Mouse (Mus musculus): ENCODE measurements around the gene Cep170b. TPM values are rescaled to one million over a fixed set of nuclear protein-coding genes. Genes with fewer than 3 reads are reported as not detected.

The Cep170b gene
- polyA plus RNA-seq, 1 experiment from 2014 or later: 25.0 TPM

- H3K4me3 ChIP-seq (replicated peaks): 0 out of 2 replicates have a peak overlapping the region, but pooled peaks have one; percentile 16
- H3K4me1 ChIP-seq: peaks cover 72% of the 10 kb centered on the region
- 29% methylated on average over 7 of the region's 7 CpGs for WGBS
- H3K36me3 ChIP-seq: no peaks in the 10 kb centered on the region
- H3K27ac ChIP-seq (replicated peaks): peak overlapping the region; percentile 67
- peak overlapping the region; percentile 33; the same call in 1 of the 2 replicates for H3K4me2 ChIP-seq (replicated peaks)
- H3K9me3 ChIP-seq (replicated peaks): no peaks in the 10 kb centered on the region
- no peak overlapping the region for H3K9ac ChIP-seq
- ATAC-seq (ENCODE audit: insufficient number of reproducible peaks, low FRiP score, low TSS enrichment, low read depth): no peak
- no peaks in the 10 kb centered on the region for H3K27me3 ChIP-seq
Measured at GRCm38 (mm10) chr12:112794356-112794816, 74.1 kb downstream of the Cep170b start.

GRCm38 (mm10) chr12:112794998-112795397 is 74.7 kb downstream of the Cep170b start:
- Histone ChIP-seq H3K4me3 (replicated peaks) (peak overlapping the region; percentile 16; the same call in 1 of the 2 replicates), H3K36me3 (no peaks in the 10 kb centered on the region), H3K27ac (replicated peaks) (peak overlapping the region; percentile 67; the same call in 1 of the 2 replicates), H3K9ac (no peak overlapping the region), H3K4me2 (replicated peaks) (peak overlapping the region; percentile 33), H3K27me3 (no peaks in the 10 kb centered on the region), H3K4me1 (peaks cover 74% of the 10 kb centered on the region), H3K9me3 (replicated peaks) (no peaks in the 10 kb centered on the region)
- 78% methylated on average over 5 of the region's 5 CpGs for WGBS
- no peak for ATAC-seq (ENCODE audit: insufficient number of reproducible peaks, low FRiP score, low TSS enrichment, low read depth)

GRCm38 (mm10) chr12:112795466-112796104 is 75.3 kb downstream of the Cep170b start:
- Histone ChIP-seq H3K27ac (replicated peaks) (peak overlapping the region; percentile 67; the same call in 1 of the 2 replicates), H3K4me1 (peaks cover 79% of the 10 kb centered on the region)

More at GRCm38 (mm10) chr12:112795466-112796104, 75.3 kb downstream of the Cep170b start:
- Histone ChIP-seq H3K9me3 (replicated peaks) (no peaks in the 10 kb centered on the region), H3K27me3 (peaks cover 1% of the 10 kb centered on the region; the same call in 1 of the 2 replicates), H3K36me3 (no peaks in the 10 kb centered on the region), H3K4me2 (replicated peaks) (peak overlapping the region; percentile 33), H3K9ac (no peak overlapping the region), H3K4me3 (replicated peaks) (peak overlapping the region; percentile 16; the same call in 1 of the 2 replicates)
- peak; percentile 48; the same call in 1 of the 2 replicates for ATAC-seq (ENCODE audit: insufficient number of reproducible peaks, low FRiP score, low TSS enrichment, low read depth)
- WGBS: 40% methylated on average over 18 of the region's 18 CpGs

Small RNA genes within 50 kb of the gene (microRNA-seq; reads per million reads assigned to microRNA genes)
- 1.2 reads per million for gene Mir6940 (ENCODE audit: borderline number of aligned reads)

Other genes starting within 250 kb of the Cep170b start
- 0.48 and 0.49 TPM in 2 replicates for gene A530016L24Rik, start 231.0 kb upstream of the Cep170b start, polyA plus RNA-seq (2015; fragmentation: Nextera tagmentation; extraction: Ambion mirVana)
- gene Tmem179, start 203.7 kb upstream of the Cep170b start, polyA plus RNA-seq (2015; fragmentation: Nextera tagmentation; extraction: Ambion mirVana): 0.45 TPM in 2 replicates
- gene Inf2, start 131.7 kb upstream of the Cep170b start, polyA plus RNA-seq (2015; fragmentation: Nextera tagmentation; extraction: Ambion mirVana): 5.8 and 6.7 TPM in 2 replicates
- gene Adssl1, start 100.4 kb upstream of the Cep170b start, polyA plus RNA-seq (2015; fragmentation: Nextera tagmentation; extraction: Ambion mirVana): 12.4 and 17.5 TPM in 2 replicates
- gene Siva1, start 75.8 kb upstream of the Cep170b start, polyA plus RNA-seq (2015; fragmentation: Nextera tagmentation; extraction: Ambion mirVana): 196 and 219 TPM in 2 replicates
- 84.9 and 112 TPM in 2 replicates for gene Akt1, start 45.6 kb upstream of the Cep170b start, polyA plus RNA-seq (2015; fragmentation: Nextera tagmentation; extraction: Ambion mirVana)
- gene Zbtb42, start 41.6 kb upstream of the Cep170b start, polyA plus RNA-seq (2015; fragmentation: Nextera tagmentation; extraction: Ambion mirVana): 4.8 and 5.6 TPM in 2 replicates
- gene Pld4, start 40.2 kb downstream of the Cep170b start, polyA plus RNA-seq (2015; fragmentation: Nextera tagmentation; extraction: Ambion mirVana): 13.4 and 15.3 TPM in 2 replicates
- 8.5 and 10.3 TPM in 2 replicates for gene Ahnak2, start 82.2 kb downstream of the Cep170b start, polyA plus RNA-seq (2015; fragmentation: Nextera tagmentation; extraction: Ambion mirVana)
- gene Clba1, start 88.5 kb downstream of the Cep170b start, polyA plus RNA-seq (2015; fragmentation: Nextera tagmentation; extraction: Ambion mirVana): 10.9 and 16.5 TPM in 2 replicates
- gene Cdca4, start 109.0 kb downstream of the Cep170b start, polyA plus RNA-seq (2015; fragmentation: Nextera tagmentation; extraction: Ambion mirVana): 99.7 and 110 TPM in 2 replicates
- 0.35 and 0.41 TPM in 2 replicates for gene Gpr132, start 147.8 kb downstream of the Cep170b start, polyA plus RNA-seq (2015; fragmentation: Nextera tagmentation; extraction: Ambion mirVana)
- gene Jag2, start 209.3 kb downstream of the Cep170b start, polyA plus RNA-seq (2015; fragmentation: Nextera tagmentation; extraction: Ambion mirVana): 13.0 and 14.3 TPM in 2 replicates
- gene Nudt14, start 221.7 kb downstream of the Cep170b start, polyA plus RNA-seq (2015; fragmentation: Nextera tagmentation; extraction: Ambion mirVana): 93.4 and 94.7 TPM in 2 replicates

Measured in embryonic facial prominence, embryonic 15.5 days (tissue).